Mouse (Mus musculus): ENCODE data around the gene Papss2. TPM values are rescaled to one million over a fixed set of nuclear protein-coding genes. Genes with fewer than 3 reads are reported as not detected.

The Papss2 gene
- polyA plus RNA-seq, 1 experiment from 2014 or later = 29.6 TPM

DNA sequence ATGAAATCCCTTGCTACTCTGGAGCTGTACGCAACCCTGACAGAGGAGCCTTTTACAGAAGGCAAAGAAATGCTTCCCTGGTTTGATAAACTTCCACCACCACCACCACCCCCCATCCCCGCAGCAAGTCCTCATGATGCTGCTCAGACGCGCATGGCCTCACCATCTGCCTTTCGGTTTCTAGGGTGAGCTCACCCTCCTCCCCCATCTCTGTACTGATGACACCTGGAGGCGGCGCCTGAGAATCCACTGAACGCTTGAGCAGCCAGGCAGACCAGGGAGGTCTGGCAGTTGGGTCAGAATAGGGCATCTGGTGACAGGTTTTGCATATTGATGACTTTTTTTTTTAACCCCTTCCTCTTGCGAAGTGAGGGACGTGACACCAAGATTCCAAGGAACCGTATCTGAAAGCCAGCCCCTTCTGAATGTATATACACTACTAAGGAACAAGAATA lies 117.0 kb downstream of the Papss2 start:
- no peaks in the 10 kb centered on the region for H3K36me3 ChIP-seq (replicated peaks; ENCODE audit: insufficient read depth, low read length)
- H3K4me3 ChIP-seq (ENCODE audit: low read depth, low read length) = peak overlapping the region; percentile 67
- H3K4me1 ChIP-seq (ENCODE audit: insufficient read depth) = peaks cover 12% of the 10 kb centered on the region
- WGBS (ENCODE audit: insufficient replicate concordance) = 2% methylated on average over 11 of the region's 11 CpGs
- no peaks in the 10 kb centered on the region for H3K9me3 ChIP-seq (ENCODE audit: low read length)
- H3K9ac ChIP-seq (replicated peaks) = peak overlapping the region; percentile 76
- DNase-seq (peak; percentile 86), ATAC-seq (peak; percentile 90)
- TF ChIP-seq CTCF (IDR thresholded peaks at IDR 0.05; ENCODE audit: low read depth) (peak; percentile 49), EP300 (IDR thresholded peaks at IDR 0.05; ENCODE audit: low read depth) (peak; percentile 70)
- peak overlapping the region; percentile 83 for H3K4me2 ChIP-seq (ENCODE audit: low read depth, low read length)
- peak overlapping the region; percentile 89 for H3K27ac ChIP-seq (ENCODE audit: low read depth)
- H3K27me3 ChIP-seq (ENCODE audit: insufficient read depth, low read length) = no peaks in the 10 kb centered on the region

DNA sequence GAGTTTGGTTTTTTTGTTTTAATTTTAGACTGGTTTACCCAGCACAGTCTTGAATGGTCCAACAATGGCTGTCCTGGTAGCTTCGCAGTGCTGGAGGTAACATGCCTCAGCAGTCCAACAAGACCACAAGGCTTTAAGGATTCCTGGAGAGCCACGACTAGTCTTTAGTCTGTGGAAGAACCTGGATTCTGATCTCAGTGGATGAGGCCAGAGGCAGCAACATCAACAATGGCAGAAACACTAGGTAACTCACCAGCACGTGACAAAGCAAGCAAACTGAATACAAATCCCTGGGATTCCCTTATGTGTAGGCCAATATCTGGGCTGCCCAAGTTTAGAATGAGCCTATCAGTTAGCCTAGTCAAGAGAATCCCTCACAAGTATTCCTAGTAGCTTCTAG lies 117.9 kb downstream of the Papss2 start:
- DNase-seq (no peak), ATAC-seq (no peak)
- TF ChIP-seq CTCF (IDR thresholded peaks at IDR 0.05; ENCODE audit: low read depth) = no peak
- TF ChIP-seq EP300 (IDR thresholded peaks at IDR 0.05; ENCODE audit: low read depth) = no peak
- H3K27ac ChIP-seq (ENCODE audit: low read depth) = no peak overlapping the region
- peaks cover 12% of the 10 kb centered on the region for H3K4me1 ChIP-seq (ENCODE audit: insufficient read depth)
- H3K4me3 ChIP-seq (ENCODE audit: low read depth, low read length) = no peak overlapping the region
- H3K36me3 ChIP-seq (replicated peaks; ENCODE audit: insufficient read depth, low read length) = no peaks in the 10 kb centered on the region
- no peaks in the 10 kb centered on the region for H3K27me3 ChIP-seq (ENCODE audit: insufficient read depth, low read length)
- 73% methylated on average over 3 of the region's 3 CpGs for WGBS (ENCODE audit: insufficient replicate concordance)
- no peak overlapping the region for H3K9ac ChIP-seq (replicated peaks)
- H3K4me2 ChIP-seq (ENCODE audit: low read depth, low read length) = no peak overlapping the region
- no peaks in the 10 kb centered on the region for H3K9me3 ChIP-seq (ENCODE audit: low read length)

DNA sequence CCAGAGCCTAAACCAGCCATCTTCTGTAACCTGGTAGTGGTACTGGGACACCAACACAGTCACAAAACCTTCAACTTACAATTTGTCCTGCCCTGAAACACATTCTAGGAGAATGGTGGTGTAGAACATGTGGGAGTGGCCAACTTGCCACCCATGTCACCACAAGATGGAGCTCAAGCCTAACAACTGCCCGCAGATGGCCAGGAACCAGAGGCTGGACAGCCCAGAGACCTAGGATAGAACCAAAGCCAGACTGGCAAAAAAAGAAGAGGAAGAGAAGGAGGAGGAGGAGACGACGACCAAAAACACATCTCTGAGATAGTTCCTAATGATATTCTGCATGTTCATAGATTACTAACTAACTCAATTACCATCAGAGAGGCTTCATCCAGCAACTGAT lies 119.6 kb downstream of the Papss2 start:
- Histone ChIP-seq H3K4me2 (ENCODE audit: low read depth, low read length) (no peak overlapping the region), H3K4me3 (ENCODE audit: low read depth, low read length) (no peak overlapping the region), H3K36me3 (replicated peaks; ENCODE audit: insufficient read depth, low read length) (no peaks in the 10 kb centered on the region), H3K27me3 (ENCODE audit: insufficient read depth, low read length) (no peaks in the 10 kb centered on the region), H3K27ac (ENCODE audit: low read depth) (no peak overlapping the region), H3K4me1 (ENCODE audit: insufficient read depth) (peaks cover 12% of the 10 kb centered on the region), H3K9ac (replicated peaks) (no peak overlapping the region), H3K9me3 (ENCODE audit: low read length) (no peaks in the 10 kb centered on the region)
- no peak for TF ChIP-seq EP300 (IDR thresholded peaks at IDR 0.05; ENCODE audit: low read depth)
- peak; percentile 92 for TF ChIP-seq CTCF (IDR thresholded peaks at IDR 0.05; ENCODE audit: low read depth)
- peak; percentile 76 for DNase-seq
- no peak for ATAC-seq
- 4% methylated on average over 3 of the region's 3 CpGs for WGBS (ENCODE audit: insufficient replicate concordance)

DNA sequence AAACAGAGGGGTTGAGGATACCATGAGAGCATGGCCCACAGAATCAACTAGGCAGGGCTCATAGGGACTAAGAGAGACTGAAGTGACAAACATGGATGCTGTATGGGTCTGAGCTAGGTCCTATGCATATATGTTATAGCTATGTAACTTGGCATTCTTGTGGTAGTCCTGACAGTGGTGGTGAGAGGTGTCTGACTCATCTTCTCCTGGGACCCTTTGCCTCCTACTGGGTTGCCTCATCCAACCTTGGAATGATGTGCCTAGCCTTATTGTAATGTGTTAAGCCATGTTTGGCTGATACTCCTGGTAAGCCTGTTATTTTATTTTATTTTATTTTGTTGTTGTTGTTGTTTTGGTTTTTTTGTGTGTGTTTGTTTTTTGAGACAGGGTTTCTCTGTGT lies 120.1 kb downstream of the Papss2 start:
- Histone ChIP-seq H3K4me3 (ENCODE audit: low read depth, low read length) (no peak overlapping the region), H3K36me3 (replicated peaks; ENCODE audit: insufficient read depth, low read length) (no peaks in the 10 kb centered on the region), H3K9ac (replicated peaks) (no peak overlapping the region), H3K4me1 (ENCODE audit: insufficient read depth) (peaks cover 9% of the 10 kb centered on the region), H3K4me2 (ENCODE audit: low read depth, low read length) (no peak overlapping the region), H3K27me3 (ENCODE audit: insufficient read depth, low read length) (no peaks in the 10 kb centered on the region), H3K9me3 (ENCODE audit: low read length) (no peaks in the 10 kb centered on the region), H3K27ac (ENCODE audit: low read depth) (no peak overlapping the region)
- ATAC-seq (no peak), DNase-seq (no peak)
- TF ChIP-seq EP300 (IDR thresholded peaks at IDR 0.05; ENCODE audit: low read depth) (no peak), CTCF (IDR thresholded peaks at IDR 0.05; ENCODE audit: low read depth) (no peak)

Other genes starting within 250 kb of the Papss2 start
- gene Sgms1, start 206.1 kb upstream of the Papss2 start, polyA plus RNA-seq (2015; fragmentation: Nextera tagmentation; extraction: Ambion mirVana) = 16.0 and 17.4 TPM in 2 replicates
- 73.3 and 76.3 TPM in 2 replicates for gene Rpl9-ps6, start 129.2 kb upstream of the Papss2 start, polyA plus RNA-seq (2015; fragmentation: Nextera tagmentation; extraction: Ambion mirVana)
- gene Minpp1, start 110.0 kb upstream of the Papss2 start, polyA plus RNA-seq (2015; fragmentation: Nextera tagmentation; extraction: Ambion mirVana) = 63.7 and 71.9 TPM in 2 replicates
- gene Atad1, start 144.0 kb downstream of the Papss2 start, polyA plus RNA-seq (2015; fragmentation: Nextera tagmentation; extraction: Ambion mirVana) = 25.9 and 26.0 TPM in 2 replicates
- gene Pten, start 161.7 kb downstream of the Papss2 start, polyA plus RNA-seq (2015; fragmentation: Nextera tagmentation; extraction: Ambion mirVana) = 5.1 and 5.9 TPM in 2 replicates